Mouse (Mus musculus): ENCODE results near the gene Dab1.

DNA sequence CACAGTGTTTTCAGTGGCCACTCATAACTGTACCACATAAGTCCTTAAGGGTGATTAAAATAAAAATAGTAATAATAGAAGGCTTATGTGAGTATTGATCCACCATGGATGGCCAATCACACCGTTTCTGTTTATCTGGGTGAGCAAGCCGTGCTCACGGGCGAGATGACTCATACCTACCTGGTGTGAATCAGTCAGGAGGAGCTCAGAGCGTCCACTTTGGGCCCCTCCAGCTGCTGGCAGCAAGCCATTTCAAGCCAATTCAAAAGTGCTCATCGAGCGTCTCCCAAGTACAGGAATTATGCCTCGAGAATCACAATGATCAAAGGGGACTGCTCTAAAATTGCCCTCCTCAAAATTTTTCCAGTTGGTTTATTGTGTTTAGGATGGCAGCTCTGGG is 903.2 kb downstream of the Dab1 start:
- TF ChIP-seq CTCF (IDR thresholded peaks at IDR 0.05; ENCODE audit: extremely low read depth, insufficient read depth, insufficient read length, insufficient replicate concordance) (no peak), POLR2A (IDR thresholded peaks at IDR 0.05; ENCODE audit: low read depth, low read length) (no peak)

Data from spleen, adult 2 months (tissue).